Mouse (Mus musculus): ENCODE results near the gene Ptprn2.

Ptprn2 gene

GRCm38 (mm10) chr12:116778095-116779090 lies 292.9 kb downstream of the Ptprn2 start:
- no peak for DNase-seq (ENCODE audit: low spot score)

- no peak for DNase-seq (ENCODE audit: low spot score)
Measured at GRCm38 (mm10) chr12:116780419-116780818, 294.9 kb downstream of the Ptprn2 start.

GRCm38 (mm10) chr12:116785731-116786130 lies 300.2 kb downstream of the Ptprn2 start:
- DNase-seq (ENCODE audit: low spot score), result no peak

- DNase-seq (ENCODE audit: low spot score), result no peak
Measured at GRCm38 (mm10) chr12:116788346-116788745, 302.8 kb downstream of the Ptprn2 start.

DNA sequence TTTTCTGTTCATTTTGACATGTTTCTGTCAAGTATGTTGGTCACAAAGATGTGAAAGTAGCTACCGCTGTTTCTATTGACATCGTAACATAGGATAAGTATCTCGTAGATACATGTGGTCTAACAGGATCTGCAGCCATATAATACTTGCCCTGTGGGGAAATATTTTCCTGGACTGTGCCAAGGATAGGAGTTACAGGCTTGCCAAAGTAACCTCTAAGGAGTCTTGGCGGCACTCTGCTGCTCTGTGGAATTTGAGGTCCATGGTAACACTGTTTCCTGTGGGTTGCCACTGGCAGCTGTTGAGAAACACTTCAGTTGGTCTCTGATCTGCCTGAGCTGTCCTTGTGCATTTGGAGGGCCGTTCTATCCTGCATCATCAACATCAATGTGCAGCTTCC lies 317.8 kb downstream of the Ptprn2 start:
- DNase-seq (ENCODE audit: low spot score), result no peak

GRCm38 (mm10) chr12:116804712-116805111 lies 319.2 kb downstream of the Ptprn2 start:
- DNase-seq (ENCODE audit: low spot score), result no peak

DNA sequence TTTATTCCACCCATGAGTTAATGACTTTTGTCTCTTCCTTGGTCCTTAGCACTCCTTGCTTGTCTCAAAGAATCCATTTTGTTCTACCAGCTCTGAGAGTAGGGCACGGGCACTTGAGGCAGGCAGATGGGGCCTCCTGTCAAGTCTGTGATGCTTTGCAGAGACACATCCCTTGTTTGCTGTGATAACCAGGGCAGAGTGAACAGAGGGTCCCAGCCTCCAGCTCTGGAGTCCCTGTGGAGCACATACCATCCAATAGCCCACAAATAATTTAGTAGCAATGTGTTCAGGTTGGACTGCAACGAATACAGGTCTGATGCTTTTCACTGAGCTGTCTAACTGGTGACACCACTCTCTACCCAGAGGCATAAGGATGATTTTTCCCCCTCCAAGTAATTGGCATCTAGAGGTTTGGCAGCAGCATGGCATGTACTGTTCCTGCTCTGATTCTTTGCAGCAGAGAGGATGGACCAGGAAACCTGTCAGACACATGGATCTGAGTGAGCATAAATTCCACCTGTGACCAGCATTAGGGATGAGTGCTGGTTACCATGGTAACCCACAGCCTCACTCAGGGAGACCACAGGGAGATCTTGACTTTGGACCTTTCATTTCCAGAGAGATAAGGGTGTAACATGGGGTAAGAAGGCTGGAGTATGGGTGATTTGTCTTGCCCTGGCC lies 319.7 kb downstream of the Ptprn2 start:
- no peak for DNase-seq (ENCODE audit: low spot score)

- no peak for DNase-seq (ENCODE audit: low spot score)
Measured at GRCm38 (mm10) chr12:116806089-116806488, 320.6 kb downstream of the Ptprn2 start.

DNA sequence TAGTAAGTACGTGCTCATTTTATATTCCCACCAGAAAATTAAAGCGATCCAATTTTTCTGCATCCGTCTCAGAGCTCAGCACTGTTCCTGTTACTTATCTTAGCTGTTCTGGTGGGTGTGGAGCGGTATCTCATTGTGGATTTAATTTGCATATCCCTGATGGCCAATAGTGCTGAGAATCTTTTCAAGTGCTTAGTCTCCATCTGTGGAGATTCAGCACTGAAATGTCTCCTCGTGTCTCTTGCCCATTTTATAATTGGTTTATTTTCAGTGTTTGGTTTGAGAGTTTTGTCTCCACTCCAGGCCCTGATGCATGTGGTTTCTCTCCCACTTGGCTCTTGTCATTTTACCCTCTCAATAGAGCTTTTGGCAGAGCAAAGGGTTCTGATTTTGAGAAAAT lies 327.5 kb downstream of the Ptprn2 start:
- no peak for DNase-seq (ENCODE audit: low spot score)

GRCm38 (mm10) chr12:116819836-116820235 lies 334.3 kb downstream of the Ptprn2 start:
- no peak for DNase-seq (ENCODE audit: low spot score)

GRCm38 (mm10) chr12:116823341-116823740 lies 337.8 kb downstream of the Ptprn2 start:
- DNase-seq (ENCODE audit: low spot score), result no peak

GRCm38 (mm10) chr12:116827748-116828147 lies 342.2 kb downstream of the Ptprn2 start:
- no peak for DNase-seq (ENCODE audit: low spot score)

GRCm38 (mm10) chr12:116838611-116839192 lies 353.2 kb downstream of the Ptprn2 start:
- DNase-seq (ENCODE audit: low spot score), result no peak

DNA sequence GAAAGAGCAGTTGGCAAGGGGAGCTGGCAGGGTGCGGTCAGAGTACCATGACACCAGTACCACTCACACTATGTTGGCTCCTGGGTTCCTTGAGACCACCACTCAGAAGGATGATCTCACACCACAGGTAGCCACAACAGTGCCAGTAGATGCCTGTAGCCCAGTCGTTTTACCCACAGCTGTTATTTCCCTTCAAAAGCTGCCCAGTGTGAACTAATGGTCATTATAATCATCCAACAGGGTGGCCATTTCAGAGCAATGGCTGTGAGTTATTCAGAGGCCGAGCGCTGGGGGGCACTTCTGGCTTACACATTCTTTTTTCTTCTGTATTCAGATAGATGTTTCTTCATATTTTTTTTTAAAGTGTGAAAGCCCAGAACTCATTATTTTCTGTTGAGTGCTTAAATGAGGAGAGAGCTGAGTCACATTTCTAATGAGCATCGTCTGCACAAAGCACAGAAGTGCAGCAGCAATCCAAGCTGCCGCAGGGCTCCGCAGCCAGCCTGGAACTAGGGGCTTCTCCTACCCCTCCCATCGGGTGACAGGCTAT lies 357.3 kb downstream of the Ptprn2 start:
- no peak for DNase-seq (ENCODE audit: low spot score)

GRCm38 (mm10) chr12:116846220-116846619 lies 360.7 kb downstream of the Ptprn2 start:
- no peak for DNase-seq (ENCODE audit: low spot score)

DNA sequence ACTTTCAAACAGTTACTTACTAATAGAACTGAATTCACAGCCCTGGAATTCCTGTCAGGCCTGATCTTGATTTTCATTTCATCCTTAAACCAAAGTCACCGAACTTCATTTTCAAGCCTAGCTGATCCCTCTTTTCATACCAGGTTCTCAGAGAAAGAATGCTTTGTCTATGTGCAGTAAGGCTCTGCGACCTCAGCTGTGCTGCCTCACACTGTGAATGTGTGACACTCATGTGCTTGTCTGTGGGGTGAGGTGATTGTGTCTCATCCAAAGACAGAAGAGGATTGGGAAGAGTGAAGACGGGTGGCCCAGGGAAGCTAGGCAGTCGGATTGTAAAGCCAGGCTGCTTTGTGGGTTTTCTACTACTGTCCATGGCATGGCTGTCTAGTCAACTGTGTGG lies 361.5 kb downstream of the Ptprn2 start:
- no peak for DNase-seq (ENCODE audit: low spot score)

- DNase-seq (ENCODE audit: low spot score), result no peak
Measured at GRCm38 (mm10) chr12:116856307-116856706, 370.8 kb downstream of the Ptprn2 start.

DNA sequence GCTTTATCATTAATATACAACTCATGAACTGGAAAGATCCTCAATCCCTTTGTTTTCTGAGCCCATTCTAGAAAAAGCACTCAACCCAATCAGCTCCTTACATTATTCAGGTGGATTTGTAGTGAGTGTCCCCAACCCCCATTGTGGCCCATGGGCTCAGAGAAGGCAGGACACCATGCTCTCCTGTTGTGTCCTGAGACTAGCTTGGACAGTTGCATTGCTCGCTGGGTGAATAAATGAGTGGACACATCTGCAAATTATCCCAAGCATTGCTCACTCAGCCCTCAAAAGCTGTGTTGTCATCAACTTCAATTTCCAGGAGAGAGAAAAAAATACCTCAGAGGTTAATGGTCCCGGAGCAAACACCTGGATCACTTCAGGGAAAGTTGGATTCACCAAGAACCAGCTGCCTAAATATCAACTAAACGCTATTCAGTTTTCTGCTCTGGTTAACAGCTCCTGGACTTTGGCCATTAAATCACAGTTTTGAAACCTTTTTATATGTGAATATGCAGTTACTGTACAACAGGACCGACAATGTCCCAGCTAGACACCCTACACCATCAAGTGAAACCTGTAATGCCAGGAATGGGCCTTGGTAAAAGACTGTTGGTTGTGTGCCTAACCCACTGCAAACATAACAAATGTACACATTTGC lies 376.0 kb downstream of the Ptprn2 start:
- DNase-seq (ENCODE audit: low spot score), result no peak

DNA sequence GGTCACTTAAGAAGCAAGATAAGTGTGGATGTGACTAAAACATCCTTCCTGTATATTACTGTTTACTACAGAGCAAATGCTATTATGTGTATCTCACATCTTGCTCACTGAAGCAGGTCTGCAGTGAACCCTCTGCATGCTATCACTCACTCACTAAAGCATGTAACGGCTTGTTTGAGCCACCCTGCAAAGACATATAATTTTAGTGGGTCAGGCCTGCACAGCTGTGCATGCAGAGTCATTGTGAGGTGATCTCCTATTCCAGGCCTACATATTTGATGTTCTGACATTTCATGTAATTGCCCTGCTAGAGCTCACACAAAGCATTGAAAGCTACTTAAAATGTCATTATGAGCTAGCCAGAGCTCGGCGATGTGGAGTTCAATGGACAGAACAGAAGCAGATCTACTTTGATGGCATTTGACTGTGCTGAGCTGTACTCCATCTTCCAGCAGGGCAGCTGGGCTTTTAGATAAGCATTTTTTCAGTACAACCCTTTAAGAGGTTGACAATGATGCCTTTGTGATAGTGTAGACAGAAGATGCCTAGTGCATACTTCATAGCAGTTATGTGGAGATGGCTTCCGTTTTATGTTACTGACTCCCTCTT lies 377.9 kb downstream of the Ptprn2 start:
- DNase-seq (ENCODE audit: low spot score), result no peak

- DNase-seq (ENCODE audit: low spot score), result no peak
Measured at GRCm38 (mm10) chr12:116873866-116874585, 388.5 kb downstream of the Ptprn2 start.
